Mouse (Mus musculus): Measurements from ENCODE around the gene Scamp4. TPM values are rescaled to one million over a fixed set of nuclear protein-coding genes. Genes with fewer than 3 reads are reported as not detected.
"Not testable (repeated sequence)": the region's sequence is repeated elsewhere in the genome, so short reads cannot be mapped to it uniquely, and the experiment has no call there.

Gene Scamp4
- polyA plus RNA-seq, 1 experiment: 61.0 TPM

DNA sequence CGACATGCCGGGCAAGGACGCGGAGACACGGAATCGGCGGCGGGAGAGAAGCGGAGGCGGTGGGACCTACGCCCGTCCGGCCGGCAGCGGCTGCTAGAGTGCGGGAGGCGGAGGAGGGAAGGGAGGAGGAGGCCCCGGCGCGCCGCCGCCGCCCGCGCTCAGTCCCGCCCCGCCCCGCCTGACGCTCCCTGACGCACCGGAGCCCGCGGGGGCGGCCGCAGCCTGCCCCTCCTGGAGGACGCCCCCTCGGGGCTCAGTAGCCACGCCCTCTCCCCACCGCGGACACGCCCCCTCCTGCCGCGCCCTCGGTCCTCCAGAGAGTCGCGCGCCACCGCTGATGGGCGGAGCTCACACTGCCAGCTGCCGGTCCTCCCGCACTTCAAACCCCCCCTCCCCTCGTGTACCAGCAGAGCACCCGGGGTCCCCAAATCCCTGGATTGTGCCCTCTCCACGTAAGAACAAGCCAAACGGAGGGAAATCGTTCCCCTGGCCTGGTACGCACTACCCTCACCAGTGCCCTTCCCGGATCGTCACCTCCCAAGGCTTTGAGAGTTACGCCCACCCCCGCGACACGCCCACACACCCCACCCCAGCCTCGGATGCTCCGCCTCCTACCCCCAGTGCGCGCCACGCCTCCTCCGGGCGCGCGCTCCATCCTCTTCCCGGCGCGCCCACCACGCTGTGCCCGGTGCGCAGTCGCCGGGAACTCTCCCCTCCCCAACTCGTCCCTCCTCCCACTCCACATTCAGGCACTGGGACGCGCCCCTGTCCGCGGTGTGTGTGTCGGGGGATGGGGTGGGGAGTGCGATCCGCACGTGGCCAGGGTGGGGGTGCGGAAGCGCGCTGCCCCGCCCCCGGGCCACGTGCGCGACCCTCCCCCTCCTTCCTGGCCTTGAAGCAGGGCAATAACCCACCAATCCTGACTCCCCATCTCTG lies 25.2 kb upstream of the Scamp4 start, which contains the start of gene Klf16:
Klf16 (minus strand) TSS at position 127 of the 936 bp plus-strand sequence.
- peak; percentile 90 to 94 for DNase-seq (ENCODE audit: extremely low spot score in 1 of 2, low spot score in 1 of 2)

DNA sequence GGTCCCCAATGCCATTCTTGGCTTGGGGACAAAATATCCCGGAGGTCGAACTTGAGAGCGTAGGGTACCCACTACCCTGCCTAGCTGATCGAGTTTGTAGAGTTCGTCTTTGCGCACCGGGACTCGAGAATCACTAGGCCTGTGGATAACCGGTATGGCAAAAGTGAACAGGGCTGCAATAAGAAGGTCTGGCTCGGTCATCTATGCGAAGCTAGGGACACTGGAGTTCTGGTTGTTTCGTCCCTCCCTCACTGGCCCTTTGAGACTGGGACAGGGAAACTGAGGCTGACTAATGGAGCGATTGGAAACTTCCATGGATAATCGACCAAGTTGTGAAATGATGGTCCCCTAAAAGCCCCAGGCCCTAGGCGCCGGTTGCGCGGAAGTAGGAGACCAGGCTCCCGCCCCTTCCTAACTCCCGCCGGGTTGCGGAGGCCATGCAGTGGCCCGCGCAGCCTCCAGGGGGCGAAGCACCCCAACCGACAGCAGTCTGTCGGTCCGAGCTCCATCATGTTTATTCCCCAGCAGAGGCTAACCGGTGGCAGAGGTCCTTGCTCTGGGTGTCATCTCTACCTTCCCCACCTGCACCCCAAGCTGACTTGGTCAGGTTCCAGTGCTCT lies 24.4 kb upstream of the Scamp4 start:
- DNase-seq (ENCODE audit: extremely low spot score in 1 of 2, low spot score in 1 of 2): peak in 1 of 2 experiments; percentile 67

DNA sequence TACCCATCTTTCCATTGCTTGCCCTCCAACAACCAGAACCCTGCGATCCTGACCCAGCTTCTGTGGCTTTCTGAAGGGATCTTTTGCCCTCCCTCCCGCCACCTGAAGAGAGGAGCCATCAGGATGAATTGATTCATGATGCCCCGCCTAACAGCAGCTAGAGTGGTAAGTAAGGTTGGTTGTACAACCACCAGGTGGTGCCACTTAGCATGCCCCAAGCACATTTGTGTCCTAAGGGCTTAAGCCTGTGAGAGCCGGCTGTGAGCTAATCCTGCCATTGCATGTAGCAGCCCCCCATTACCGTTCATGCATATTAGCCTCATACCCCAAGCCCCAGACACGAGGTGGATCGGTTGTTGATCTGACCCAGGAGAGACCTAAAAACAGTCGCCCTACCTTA lies 23.8 kb upstream of the Scamp4 start:
- peak in 1 of 2 experiments; percentile 64 for DNase-seq (ENCODE audit: extremely low spot score in 1 of 2, low spot score in 1 of 2)

DNA sequence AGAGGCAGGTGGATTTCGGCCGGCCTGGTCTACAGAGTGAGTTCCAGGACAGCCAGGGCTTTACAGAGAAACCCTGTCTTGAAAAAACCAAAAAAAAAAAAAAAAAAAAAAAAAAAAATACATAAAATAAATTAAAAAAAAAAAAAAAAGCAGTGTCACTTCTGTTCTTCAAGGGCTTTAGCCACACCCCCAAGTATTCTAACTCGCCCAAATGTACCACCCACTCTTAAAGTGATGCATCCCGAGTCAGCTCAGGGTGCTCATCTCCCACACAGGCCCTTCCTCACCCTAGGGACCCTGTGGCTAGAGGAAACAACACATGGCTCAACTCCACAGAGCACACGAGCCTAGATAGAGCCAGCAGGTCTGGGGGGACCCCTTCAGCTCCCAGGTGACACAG lies 19.6 kb upstream of the Scamp4 start:
- no peak for DNase-seq (ENCODE audit: extremely low spot score in 1 of 2, low spot score in 1 of 2)

DNA sequence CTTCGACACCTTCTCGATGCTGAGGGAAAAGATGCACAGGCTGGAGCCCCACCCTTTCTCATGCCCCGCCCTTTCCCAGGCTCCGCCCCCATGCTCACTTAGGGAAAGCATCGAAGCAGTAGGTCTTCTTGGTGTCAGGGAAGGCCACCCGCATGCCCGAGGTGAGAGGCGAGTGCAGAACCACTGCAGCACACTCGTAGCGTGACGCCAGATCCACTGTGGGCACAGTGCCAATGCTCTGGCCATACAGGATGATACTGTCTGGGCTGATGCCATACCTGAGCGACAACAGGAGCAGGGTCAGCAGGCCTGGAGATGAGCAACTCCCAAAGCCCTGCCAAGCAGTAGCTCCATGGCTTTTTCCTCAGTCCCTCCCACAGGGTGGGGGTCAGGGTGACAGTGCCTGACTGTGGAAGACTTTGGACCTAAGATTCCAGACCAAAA lies 18.6 kb upstream of the Scamp4 start:
- no peak for DNase-seq (ENCODE audit: extremely low spot score in 1 of 2, low spot score in 1 of 2)

DNA sequence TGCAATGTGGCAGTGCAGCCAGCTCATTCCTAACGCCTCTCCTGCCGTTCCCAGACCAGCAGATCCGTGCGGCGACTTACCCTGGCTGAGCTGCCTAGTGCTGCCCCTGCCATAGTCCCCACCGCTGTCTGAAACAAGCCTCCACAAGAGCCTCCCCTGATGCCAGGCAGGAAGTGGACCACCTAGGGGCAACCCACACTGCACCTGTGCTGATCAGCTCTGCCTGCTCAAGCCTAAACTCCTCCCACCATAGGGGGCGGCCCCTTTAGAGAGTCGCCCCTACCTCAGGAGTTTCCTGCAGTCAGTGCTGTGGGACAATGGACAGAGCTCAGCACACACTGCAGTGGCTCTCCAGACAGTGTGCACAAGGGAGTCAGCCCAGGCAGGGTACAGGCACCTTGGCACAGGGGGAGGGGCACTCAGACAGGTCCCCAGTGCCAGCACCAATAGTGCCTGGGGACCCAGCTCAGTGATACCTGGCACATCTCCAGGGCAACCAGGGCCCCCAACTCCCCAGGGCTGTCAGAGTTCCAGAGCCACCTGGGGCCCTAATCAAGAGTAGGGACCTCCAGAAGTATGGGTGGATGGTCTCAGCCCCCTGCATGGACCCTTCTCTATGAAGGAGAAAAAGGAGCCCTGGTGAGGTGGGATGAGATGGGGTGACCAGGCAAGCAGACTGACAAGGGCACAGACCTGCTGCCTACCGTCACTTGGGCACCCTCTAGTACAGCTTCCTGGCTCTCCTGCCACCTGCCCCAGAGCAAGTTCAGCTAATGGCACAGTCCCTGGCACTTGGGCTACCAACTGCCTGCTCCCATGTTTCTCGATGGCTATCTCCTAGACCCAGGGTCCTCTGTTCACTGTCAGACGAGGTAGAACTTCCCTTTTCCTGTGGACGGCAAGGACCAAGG lies 17.8 kb upstream of the Scamp4 start:
- no peak for DNase-seq (ENCODE audit: extremely low spot score in 1 of 2, low spot score in 1 of 2)

DNA sequence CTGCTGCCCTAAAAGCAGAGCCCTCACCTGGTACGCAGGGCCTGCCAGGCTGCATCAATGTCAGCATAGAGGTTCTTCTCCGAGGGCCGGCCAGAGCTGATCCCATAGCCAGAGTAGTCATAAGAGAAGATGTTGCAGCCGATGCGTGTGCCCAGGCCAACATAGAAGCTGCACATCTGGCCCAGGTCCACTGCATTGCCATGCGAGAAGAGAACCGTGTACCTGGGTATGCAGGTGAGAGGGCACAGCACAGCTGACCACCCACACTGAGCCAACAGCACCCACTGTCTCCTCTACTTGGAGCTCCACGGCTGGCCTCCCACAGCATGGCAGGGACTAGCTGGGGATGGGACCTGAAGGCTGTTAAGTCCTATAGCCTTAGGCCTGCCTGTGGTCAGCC lies 17.1 kb upstream of the Scamp4 start:
- no peak for DNase-seq (ENCODE audit: extremely low spot score in 1 of 2, low spot score in 1 of 2)

DNA sequence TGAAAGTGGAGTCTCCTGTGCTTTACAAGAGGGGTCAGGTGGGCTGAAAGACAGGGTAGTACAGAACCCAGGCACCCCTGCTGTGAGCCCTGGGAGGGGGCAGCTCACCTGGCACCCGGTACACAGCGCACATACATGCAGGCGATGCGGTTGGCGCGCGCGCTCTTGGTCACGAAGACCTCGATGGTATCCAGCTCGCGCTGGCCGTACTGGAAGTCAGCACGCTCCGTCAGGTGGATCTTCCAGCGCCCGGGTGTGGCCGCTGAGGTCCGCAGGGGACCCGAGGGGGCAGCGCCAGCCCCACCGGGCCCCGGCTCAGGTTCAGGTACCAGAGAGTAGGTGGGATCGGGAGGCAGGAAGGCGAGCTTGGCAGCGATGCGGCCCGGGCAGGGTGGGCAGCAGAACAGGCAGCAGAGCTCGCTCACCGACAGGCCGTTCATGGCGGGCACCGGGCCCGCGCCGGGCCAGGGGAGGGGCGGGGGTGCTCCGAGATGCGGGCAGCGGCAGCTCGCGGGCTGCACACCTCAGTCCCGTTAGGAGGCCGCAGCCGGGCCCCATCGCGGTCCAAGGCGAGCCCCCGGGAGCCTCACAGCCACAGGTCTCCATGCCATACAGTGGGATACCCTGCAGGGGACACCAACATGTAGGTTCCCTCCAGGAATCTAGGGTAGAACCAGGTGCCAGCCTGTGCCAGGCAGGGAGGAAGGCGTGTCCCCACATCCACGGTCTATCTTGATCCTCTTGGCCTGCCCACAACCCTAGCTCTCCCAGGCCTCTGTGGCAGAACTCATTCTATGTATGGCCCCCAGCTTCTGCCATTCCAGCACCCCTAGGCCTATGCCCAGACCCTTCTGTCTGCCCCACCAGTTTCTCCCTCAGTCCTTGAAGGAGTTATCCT lies 16.0 kb upstream of the Scamp4 start:
- no peak for DNase-seq (ENCODE audit: extremely low spot score in 1 of 2, low spot score in 1 of 2)

DNA sequence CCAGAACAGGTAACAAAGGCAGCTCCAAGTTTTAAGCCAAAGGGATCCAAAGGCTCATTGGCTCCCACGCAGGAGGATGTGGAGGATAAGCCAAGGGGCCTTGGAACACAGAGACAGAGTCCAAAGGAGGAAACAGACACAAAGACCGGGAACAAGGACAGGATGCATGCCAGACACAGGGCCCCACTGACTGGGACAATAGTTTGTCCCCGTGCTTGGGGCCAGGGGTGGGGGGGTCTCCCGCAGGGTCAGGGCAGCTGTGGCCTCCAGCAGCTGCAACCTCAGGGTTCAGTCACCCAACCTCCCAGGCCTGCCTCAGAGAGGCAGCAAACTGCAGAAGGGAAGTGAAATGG lies 15.4 kb upstream of the Scamp4 start:
- no peak for DNase-seq (ENCODE audit: extremely low spot score in 1 of 2, low spot score in 1 of 2)

DNA sequence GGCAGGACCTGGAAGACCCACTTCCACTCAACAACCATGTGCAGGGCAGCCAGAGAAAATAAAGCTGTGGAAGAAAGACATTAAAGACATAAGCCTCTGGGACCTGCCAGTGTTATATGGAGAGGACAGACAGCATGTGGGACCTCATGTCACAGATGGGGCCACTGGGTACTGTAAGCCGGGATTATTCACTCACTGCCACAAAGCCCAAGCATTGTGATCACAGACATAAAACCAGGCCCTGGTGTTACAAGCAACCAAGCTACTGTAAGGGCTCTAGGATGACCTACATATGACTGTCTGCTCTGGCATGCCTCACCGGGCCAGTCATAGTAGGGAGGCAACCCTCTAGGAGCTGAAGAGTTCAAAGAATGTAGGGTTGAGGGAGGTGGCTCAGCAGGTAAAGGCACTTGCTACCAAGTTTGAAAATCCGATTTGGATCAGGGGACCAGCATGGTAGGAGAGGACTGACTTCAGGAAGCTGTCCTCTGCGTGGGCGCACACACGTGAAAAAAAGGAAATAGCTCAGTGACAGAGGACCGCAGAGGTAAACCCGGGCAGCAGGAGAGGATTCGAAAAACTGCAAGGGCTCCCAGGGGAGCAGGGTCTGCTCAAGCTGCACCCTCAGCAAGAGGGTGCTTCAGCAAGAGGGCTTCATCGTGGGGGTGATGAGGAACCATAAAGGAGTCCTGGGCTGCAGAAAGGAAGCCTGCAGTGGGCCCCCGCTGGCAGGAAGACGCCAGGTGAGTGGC lies 13.4 kb upstream of the Scamp4 start:
- no peak for DNase-seq (ENCODE audit: extremely low spot score in 1 of 2, low spot score in 1 of 2)

DNA sequence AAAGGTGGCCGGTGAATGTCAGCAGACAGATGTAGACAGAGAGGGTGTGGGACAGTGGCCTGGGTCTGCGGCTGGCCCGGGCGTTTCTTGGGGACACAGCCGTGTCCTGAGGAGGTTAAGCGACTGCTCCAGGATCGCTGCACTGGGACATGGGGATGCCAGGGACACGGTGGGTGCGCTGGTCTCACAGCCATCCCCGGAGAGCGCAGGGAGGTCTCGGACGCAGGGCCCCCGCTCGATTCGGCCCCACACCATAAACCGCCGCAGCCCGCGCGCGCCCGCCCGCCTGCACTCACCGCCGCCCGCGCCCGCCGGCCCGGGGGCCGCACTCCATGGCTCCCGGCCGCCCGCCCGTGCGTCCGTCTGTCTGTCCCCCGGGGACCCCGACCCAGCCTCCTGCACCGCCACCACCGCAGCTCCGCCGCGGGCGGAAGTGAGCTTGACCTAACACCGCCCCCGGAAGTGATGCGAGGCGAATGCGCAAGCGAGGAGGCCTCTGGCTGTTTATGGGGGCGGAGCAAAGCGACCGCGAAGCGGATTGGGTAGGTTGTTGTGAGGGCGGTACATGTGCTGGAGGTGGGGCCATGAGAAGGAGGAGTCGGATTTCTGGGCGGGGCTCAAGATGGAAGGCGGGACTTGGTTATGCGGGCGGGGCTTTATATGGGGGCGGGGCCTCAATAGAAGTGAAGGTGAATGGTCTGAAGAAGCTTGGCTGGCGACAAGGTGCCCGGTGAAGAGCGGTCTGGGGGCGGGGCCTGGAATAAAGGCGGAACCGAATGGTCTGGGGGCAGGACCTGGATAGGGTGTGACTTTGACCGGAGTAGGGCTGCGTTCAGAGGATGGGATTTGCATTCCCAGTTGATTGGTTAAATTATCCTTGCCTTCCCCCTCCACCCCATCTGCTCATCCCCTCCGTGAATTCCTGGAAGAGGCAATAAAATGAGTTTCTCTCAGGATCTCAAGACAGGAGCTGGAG lies 12.5 kb upstream of the Scamp4 start, which contains the start of gene Abhd17a:
Abhd17a (minus strand) TSS at position 463 of the 976 bp plus-strand sequence.
- DNase-seq (ENCODE audit: extremely low spot score in 1 of 2, low spot score in 1 of 2): peak; percentile 92 to 93

DNA sequence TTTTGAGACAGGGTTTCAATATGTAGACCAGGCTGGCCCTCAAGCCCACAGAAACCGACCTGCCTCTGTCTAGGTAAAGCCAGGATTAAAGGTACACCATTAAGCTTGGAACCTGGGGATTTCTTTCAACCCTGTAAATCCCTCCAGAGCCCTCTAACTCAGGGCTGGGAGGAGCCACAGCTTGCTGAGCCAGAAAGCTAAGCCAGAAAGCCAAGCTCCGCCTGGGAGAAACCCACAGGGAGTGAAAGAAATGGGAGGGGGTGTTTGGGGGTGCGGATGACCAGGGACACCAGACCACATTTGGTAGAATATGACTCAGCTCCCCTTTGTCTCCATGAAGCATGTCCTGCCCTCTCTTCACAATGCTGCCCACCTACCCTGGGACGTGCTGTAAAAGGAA lies 6.4 kb upstream of the Scamp4 start:
- no peak for DNase-seq (ENCODE audit: extremely low spot score in 1 of 2, low spot score in 1 of 2)

DNA sequence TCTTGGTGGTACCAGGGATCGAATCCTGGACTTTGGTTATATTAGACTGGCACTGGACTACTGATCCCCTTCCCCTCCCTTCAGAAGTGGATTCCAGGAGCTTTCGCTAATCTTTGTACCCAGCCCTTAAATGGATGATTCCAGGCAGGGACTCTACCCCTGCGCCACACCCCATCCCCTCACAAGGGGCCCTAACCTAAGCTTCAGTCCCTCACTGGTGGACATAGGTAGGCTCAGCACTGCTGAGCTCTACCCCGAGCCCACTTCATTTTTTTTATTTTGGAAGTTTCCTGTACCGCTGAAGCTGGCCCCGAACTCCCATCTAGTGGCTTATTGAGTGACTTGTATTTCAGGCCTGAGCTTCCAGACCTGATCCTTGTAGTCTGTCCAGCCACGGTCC lies 692 bp downstream of the Scamp4 start:
- DNase-seq (ENCODE audit: extremely low spot score in 1 of 2, low spot score in 1 of 2): no peak

DNA sequence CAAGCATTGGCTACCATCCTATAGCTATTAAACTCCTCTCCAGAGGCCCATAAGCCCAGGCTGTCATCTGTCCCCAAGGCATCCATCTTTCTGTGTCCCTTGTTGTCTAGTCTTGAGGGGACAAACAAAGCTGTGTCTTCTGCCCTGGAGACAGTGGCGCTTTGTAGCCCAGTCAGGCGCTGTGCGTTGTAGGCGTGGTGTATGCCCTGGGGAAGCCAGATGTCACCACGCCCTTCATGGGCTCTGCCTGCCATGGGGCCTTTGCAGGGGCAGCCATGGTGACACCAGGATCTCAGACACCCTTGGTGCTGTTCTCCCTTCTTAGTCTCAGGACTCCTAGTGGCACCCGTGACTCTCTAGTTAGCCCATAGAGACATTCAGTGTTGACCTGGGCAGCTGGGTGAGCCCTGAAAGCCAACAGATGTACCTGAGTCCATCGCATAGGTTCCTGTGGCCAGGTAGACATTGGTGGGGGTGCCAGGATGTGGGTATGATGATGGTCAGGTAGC lies 1.4 kb downstream of the Scamp4 start:
- DNase-seq (ENCODE audit: extremely low spot score in 1 of 2, low spot score in 1 of 2): no peak

DNA sequence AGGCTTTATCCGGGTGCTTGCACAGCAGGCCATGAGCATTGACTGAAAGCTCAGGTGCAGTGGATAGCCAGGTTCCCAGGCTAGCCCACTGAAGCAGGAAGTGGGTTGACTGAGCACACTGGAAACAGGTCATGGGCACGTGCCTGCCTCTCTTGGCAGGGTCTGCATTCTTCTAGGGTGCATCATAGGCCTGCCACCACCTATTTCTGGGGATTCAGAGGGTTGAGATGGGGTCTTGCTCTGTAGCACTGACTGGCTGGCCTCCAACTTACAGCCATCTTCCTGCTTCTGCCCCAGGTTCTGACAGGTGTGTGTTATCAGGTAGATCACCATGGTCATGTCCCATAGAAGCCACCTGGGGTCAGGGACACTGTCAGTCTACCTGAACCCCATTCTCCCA lies 2.3 kb downstream of the Scamp4 start:
- DNase-seq (ENCODE audit: extremely low spot score in 1 of 2, low spot score in 1 of 2): no peak

DNA sequence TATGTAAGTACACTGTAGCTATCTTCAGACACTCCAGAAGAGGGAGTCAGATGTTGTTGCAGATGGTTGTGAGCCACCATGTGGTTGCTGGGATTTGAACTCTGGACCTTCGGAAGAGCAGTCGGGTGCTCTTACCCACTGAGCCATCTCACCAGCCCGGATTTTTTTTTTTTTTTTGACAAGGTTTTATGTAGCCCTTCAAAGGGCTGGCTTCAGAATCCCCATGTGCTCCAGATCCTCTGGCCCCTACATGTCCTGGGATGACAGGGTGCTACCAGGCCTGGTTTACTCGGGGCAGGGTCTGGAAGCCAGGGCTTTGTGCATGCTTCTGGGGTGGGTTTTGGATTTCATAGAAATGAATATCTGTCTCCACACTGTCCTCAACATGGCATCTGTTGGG lies 3.0 kb downstream of the Scamp4 start, which contains the start of gene Gm49322:
Gm49322 (plus strand) TSS at position 301 of the 400 bp plus-strand sequence.
- not testable (repeated sequence) for DNase-seq (ENCODE audit: extremely low spot score in 1 of 2, low spot score in 1 of 2)

DNA sequence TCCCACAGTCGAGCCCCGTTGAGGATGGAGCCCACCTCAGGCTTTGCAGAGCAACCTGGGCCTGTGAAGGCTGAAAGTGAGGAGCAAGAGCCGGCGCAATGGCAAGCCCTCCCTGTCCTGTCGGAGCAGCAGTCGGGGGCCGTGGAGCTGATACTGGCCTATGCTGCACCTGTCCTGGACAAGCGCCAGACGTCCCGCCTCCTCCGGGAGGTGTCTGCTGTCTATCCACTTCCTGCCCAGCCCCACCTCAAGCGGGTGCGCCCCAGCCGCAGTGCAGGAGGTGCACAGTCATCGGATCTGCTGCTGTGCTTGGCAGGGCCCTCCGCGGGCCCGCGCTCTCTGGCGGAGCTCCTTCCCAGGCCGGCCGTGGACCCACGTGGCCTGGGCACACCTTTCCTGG lies 3.6 kb downstream of the Scamp4 start:
- no peak for DNase-seq (ENCODE audit: extremely low spot score in 1 of 2, low spot score in 1 of 2)
